Mouse (Mus musculus): ENCODE measurements around the gene Tsc22d3.
"Not testable (repeated sequence)": the region's sequence is repeated elsewhere in the genome, so short reads cannot be mapped to it uniquely, and the experiment has no call there.

The Tsc22d3 gene

DNA sequence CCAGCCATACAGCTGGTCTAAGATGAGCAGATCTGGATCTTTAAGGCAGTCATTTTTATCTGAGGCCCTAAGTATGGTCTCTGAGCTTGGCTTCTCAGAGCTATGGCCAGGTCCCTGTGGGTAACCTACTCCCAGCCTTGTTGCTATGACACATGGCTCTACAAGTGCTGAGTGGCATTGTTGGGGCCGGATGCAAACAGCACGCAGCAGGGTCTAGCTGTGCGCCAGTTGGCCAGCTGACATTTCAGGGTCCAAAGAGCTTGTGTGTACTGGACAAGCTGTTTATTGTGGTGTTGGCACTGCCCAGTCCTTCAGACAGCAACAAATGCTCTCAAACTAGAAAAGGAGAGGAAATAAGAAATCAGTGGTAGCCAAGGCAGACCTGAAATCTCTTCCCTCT is 35.2 kb downstream of the Tsc22d3 start:
- peak; percentile 63 to 69 for DNase-seq

- peak; percentile 21 to 32 for DNase-seq
Measured at GRCm38 (mm10) chrX:140564777-140565176, 35.7 kb downstream of the Tsc22d3 start.

- peak; percentile 20 to 34 for DNase-seq
Measured at GRCm38 (mm10) chrX:140558176-140558844, 42.1 kb downstream of the Tsc22d3 start.

DNA sequence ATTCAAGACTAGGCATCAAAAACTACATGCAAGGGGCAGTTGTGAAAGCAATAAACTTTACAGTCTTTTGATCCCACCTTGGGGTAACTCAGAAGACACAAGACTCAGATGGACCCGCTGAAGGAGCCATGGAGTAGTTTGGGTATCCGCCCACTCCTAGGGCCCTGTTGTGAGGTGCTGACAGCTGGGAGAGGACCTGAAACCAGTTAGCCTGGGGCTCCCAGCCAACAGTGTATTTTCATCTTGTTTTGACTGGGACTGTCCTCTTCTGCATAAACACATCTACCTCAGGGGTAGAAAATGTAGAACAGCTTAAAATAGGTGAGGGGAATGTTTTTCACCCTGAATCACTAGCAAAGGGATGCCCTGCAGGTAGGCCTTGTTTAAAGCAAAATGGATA is 44.5 kb downstream of the Tsc22d3 start:
- DNase-seq: no peak

- no peak for DNase-seq
Measured at GRCm38 (mm10) chrX:140555423-140555822, 45.0 kb downstream of the Tsc22d3 start.

DNA sequence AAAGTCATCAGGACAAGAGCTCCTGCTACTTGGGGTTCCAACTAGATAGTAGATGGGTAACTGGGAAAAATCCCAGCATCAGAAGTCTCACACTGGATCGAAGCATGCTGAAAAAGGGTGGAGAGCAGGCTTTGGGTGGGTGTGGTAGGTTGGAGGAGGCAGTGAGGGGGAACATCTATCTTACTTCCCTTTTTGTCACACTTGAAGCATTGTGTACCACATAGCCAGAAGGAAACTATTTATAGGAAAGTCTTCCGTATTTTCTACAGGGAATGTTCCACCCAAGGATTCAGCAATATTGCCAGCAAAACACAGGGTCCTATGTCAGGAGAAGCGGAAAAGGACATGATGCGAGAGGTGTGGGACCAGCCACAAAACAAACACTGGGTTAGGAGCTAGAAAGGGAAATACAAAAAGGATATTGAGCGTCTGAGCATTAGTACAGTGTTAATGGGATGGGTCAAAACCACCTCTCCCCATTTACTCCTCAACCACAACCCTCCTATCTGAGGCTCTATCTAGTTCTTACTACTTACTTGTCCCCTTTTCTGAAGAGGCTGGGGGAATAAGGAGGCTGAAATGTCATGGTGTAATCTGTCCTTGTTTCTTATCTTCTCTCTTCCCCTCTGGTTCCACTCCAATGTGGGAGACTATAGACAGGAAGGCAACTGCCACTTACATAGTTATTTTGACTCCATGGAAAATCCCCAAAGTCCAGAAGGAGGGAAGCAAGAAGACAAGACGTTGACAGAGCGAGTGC is 52.6 kb downstream of the Tsc22d3 start:
- no peak for DNase-seq

- peak; percentile 67 to 82 for DNase-seq
Measured at GRCm38 (mm10) chrX:140544737-140545136, 55.7 kb downstream of the Tsc22d3 start.

- DNase-seq: peak; percentile 61 to 64
Measured at GRCm38 (mm10) chrX:140542938-140543673, 57.4 kb downstream of the Tsc22d3 start.

GRCm38 (mm10) chrX:140542474-140542845 is 58.0 kb downstream of the Tsc22d3 start:
- peak; percentile 44 to 45 for DNase-seq

DNA sequence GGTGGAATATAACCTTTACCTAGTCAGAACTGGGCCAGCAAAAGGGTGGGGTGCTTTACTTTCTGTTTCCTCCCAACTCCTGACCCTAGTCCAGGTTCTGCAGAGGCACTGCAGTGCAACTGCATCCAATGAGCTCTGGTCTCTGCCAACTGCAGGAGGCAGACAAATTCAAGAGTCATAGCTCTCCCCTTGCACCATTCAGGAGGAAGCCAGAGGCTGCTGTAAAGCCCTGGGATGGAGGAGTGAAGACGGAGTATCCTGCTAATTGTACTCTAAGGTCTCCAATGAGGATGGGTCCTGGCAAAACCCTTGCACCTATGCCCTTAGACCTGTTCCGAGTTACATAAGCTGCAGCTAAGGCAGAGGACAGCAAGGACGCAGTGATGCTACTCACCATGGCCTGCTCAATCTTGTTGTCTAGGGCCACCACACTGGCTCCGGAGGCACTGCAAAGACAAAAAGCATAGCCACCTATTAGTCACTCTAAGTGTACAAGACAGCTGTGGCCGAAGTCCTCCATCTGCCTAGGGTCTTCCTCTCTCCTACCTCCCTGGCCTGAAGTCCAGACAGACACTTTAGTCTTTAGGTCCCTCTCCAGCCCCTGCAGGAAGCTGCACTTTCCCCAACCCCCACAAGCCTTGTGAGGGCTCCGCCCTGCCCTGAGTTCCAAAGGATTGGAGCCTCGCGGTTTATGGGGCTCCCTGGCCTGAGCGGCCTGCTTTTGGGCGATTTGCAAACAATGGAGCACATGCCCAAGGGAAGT is 58.6 kb downstream of the Tsc22d3 start:
- peak; percentile 32 to 41 for DNase-seq

- DNase-seq: peak; percentile 12 to 15
Measured at GRCm38 (mm10) chrX:140540500-140541114, 59.9 kb downstream of the Tsc22d3 start.

- DNase-seq: not testable (repeated sequence)
Measured at GRCm38 (mm10) chrX:140539831-140540230, 60.6 kb downstream of the Tsc22d3 start.

DNA sequence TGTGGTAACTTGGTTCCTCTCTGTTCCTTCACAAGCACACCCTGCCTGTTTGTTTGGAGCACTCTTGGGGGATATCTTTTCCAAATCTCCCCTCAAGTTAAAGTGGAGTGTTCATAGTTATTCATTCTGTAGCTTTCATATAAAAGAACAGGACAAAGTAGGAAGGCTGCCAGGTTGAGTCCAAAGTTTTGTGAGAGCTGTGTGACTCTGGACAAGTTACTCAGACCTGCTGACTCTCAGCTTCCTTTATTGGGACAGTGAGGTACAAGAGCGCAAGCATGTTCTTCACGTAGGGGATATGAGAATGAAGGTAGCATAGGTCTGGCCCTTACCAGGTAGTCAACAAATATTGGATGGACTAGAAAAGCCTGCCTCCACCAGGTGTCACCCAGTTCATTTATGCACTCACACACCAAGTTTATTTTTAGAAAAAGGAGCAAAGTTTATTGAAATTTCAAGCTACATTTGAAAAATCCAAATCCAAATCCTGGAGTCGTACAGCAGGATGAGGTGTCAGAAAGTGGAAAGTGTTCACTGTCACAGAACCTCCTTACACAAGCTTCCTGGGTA is 61.3 kb downstream of the Tsc22d3 start:
- DNase-seq: no peak

GRCm38 (mm10) chrX:140538649-140539048 is 61.8 kb downstream of the Tsc22d3 start:
- DNase-seq: no peak

DNA sequence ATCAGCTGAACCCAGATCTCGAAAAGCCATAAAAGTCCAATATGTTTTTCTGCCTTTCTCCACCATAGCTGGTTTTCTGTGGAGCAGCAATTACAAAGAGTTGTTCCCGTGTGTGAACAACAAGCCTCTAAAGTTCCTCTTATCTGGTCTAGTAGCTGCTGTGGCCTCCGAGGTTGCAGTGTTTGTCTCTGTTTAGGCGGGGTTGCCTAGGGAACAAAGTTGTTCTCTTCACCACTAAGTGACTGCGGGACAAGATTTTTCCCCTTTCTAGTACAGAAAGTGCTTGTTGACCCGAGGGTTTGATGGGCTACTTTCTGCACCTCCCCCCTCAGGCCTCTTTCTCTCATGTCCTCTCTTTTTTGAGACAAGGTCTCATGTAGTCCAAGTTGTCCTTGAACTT is 62.8 kb downstream of the Tsc22d3 start:
- DNase-seq: no peak

- DNase-seq: no peak
Measured at GRCm38 (mm10) chrX:140535487-140535886, 65.0 kb downstream of the Tsc22d3 start.

DNA sequence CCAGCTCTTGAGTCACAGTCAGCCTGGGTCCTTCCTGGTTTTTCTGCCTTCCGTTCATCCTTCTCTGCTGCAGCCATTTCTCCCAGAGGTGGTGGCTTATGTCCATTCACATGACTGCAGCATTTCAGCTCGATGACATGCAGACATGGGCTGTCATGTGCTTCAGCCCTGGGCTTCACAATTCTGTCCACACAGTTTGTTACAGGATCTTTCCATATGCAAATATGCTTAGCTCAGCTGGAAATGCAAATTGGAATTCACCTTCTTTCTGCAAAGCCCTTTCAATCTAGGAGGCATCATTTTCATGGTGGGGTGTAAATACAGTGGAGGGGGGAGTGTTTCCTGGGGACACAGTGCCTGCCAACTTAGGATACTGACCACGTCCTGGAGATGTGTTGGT is 66.2 kb downstream of the Tsc22d3 start:
- no peak for DNase-seq

DNA sequence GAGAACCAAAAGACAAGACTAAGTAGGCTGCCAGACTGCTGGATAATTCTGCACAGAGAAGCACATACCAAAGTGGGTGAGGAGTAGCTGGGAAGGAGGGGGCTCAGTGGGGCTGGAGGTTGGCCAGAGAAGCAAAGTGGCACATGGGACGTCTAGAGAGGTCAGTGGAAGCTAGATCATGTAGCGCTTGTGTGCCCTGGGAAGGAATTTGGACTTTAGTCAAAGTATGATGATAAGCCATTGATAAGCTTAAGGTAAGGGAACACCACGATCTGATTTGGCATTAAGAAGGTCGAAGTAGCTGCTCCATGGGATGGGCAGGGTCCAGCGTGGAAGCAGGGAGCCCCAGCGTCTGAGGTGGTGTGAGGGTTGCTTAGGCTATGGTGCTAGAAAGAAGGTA is 68.1 kb downstream of the Tsc22d3 start:
- no peak for DNase-seq

- no peak for DNase-seq
Measured at GRCm38 (mm10) chrX:140531356-140531755, 69.1 kb downstream of the Tsc22d3 start.

DNA sequence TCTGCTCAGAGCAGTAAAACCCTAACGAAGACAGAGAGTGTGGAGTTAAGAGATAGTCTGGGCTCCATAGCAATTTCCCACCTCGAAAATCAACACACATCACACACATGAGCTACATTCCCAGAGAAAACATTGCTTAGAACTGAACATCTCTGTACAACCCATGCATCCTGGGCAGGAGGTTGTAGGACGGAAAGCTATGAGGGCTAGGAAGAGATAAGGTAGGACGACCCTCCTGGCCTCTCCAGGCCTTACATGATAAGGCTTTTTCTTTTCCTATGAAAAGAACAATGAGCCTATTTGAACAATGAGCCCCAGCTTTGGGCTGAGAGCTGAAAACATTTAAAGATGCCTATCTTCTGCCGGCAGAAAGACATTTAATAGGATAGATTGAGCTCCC is 69.8 kb downstream of the Tsc22d3 start:
- DNase-seq: no peak

DNA sequence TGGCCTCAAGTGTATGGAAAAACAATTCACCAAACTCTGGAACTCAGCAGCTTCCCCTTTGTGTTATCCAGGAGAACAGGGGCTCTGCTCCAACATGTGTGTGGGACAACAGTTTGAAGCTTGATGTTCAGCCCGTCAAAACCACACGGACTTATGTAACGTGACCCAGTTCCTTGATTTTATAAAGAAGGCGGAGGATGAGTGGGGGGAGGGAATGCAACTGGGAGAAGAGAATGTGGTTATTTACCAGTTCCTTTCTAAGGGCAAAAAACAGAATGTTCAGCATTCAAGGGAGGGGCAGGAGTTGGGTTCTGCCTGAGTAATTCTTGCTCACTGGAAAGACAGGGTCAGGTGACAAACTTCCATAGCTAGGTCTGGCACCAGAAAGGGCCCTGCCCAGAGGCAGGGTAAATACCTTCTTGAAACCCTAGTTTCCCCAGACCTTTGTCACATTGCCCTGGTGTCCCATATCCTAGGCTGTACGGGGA is 71.3 kb downstream of the Tsc22d3 start:
- DNase-seq: no peak

GRCm38 (mm10) chrX:140527231-140527630 is 73.2 kb downstream of the Tsc22d3 start:
- no peak for DNase-seq

Data from cerebellum, postnatal 14 days (tissue).